Mouse (Mus musculus) small intestine, adult 2 months (tissue): ENCODE results near the gene Itih5. TPM values are rescaled to one million over a fixed set of nuclear protein-coding genes. Genes with fewer than 3 reads are reported as not detected.

Experiments
- H3K27ac ChIP-seq: fragments of 200-500 bp; 2 replicates; pipeline ENCODE4 v1.5.1; 2012; ENCODE audit warnings: low read depth, low read length, control low read depth, inconsistent platforms; ENCODE audit not compliant: insufficient read depth
- H3K27me3 ChIP-seq: fragments of 200-500 bp; 2 replicates; pipeline ENCODE4 v1.6.1; 2012; ENCODE audit warnings: mild to moderate bottlenecking, moderate library complexity, low read length, inconsistent platforms; ENCODE audit not compliant: control insufficient read depth, insufficient read depth
- H3K36me3 ChIP-seq: fragments of 200-500 bp; 2 replicates; pipeline ENCODE4 v1.6.1; 2012; ENCODE audit warnings: mild to moderate bottlenecking, low read length, control low read depth, inconsistent platforms; ENCODE audit not compliant: control insufficient read depth, insufficient read depth
- H3K4me1 ChIP-seq: fragments of 200-500 bp; 2 replicates; pipeline ENCODE4 v1.6.1; 2012; ENCODE audit warnings: low read length, inconsistent platforms, mixed read lengths; ENCODE audit not compliant: control insufficient read depth, insufficient read depth, insufficient read length
- H3K4me3 ChIP-seq: fragments of 200-500 bp; 2 replicates; pipeline ENCODE4 v1.5.1; 2012; ENCODE audit warnings: low read depth, mild to moderate bottlenecking, control low read depth, inconsistent platforms, low read length, moderate library complexity
- CTCF ChIP-seq: fragments of 200-500 bp; IDR thresholded peaks from 2 replicates; pipeline ENCODE4 v1.5.1; 2012; ENCODE audit warnings: low read depth, mild to moderate bottlenecking, control low read depth, inconsistent platforms, low read length, moderate library complexity, mixed read lengths; ENCODE audit not compliant: insufficient replicate concordance, insufficient read length; ENCODE audit errors: extremely low read depth
- POLR2A ChIP-seq: fragments of 200-500 bp; IDR thresholded peaks from 2 replicates; pipeline ENCODE4 v1.6.1; 2012; ENCODE audit warnings: low read depth, mild to moderate bottlenecking, control low read depth, inconsistent platforms, low read length, moderate library complexity
- WGBS: fragments of 180-500 bp; shearing (Covaris S2); methylation state at CpG from one replicate; pipeline ENCODE4 v1.1.7; 2018; 5-methylcytosine and 5-hydroxymethylcytosine counted together
- polyA plus RNA-seq: library from polyadenylated mRNA; depleted of rRNA; stranded (reverse); fragments of >200 nt; gene quantifications from 2 replicates; pipeline ENCODE4 v1.2.3, GENCODE M21; 2012

The Itih5 gene
- polyA plus RNA-seq, 1 experiment: 4.7 TPM

GRCm38 (mm10) chr2:10142472-10143454 lies 10.6 kb upstream of the Itih5 start:
- no peak overlapping the region for H3K4me3 ChIP-seq
- WGBS: 28% methylated on average over 8 of the region's 8 CpGs
- H3K4me1 ChIP-seq: no peaks in the 10 kb centered on the region
- no peaks in the 10 kb centered on the region for H3K27me3 ChIP-seq
- TF ChIP-seq POLR2A (no peak), CTCF (peak; percentile 65; the same call in 1 of the 2 replicates)
- H3K27ac ChIP-seq: no peak overlapping the region
- H3K36me3 ChIP-seq: no peaks in the 10 kb centered on the region

GRCm38 (mm10) chr2:10145514-10145913 lies 7.9 kb upstream of the Itih5 start:
- H3K27me3 ChIP-seq: no peaks in the 10 kb centered on the region
- H3K4me1 ChIP-seq: 0 out of 2 replicates have a peak, but pooled peaks cover 2% of the 10 kb centered on the region
- 25% methylated on average over 6 of the region's 6 CpGs for WGBS
- no peak for TF ChIP-seq CTCF
- TF ChIP-seq POLR2A: no peak
- no peak overlapping the region for H3K27ac ChIP-seq
- no peaks in the 10 kb centered on the region for H3K36me3 ChIP-seq
- H3K4me3 ChIP-seq: no peak overlapping the region

GRCm38 (mm10) chr2:10147176-10147575 lies 6.2 kb upstream of the Itih5 start:
- Histone ChIP-seq H3K4me3 (no peak overlapping the region), H3K27me3 (no peaks in the 10 kb centered on the region), H3K4me1 (0 out of 2 replicates have a peak, but pooled peaks cover 2% of the 10 kb centered on the region), H3K36me3 (no peaks in the 10 kb centered on the region), H3K27ac (no peak overlapping the region)
- WGBS: 77% methylated on average over 8 of the region's 8 CpGs
- TF ChIP-seq CTCF: no peak
- no peak for TF ChIP-seq POLR2A

GRCm38 (mm10) chr2:10152590-10152989 lies 781 bp upstream of the Itih5 start:
- no peak overlapping the region for H3K4me3 ChIP-seq
- WGBS: 51% methylated on average over 5 of the region's 5 CpGs
- no peak for TF ChIP-seq CTCF
- TF ChIP-seq POLR2A: no peak
- H3K4me1 ChIP-seq: peaks cover 25% of the 10 kb centered on the region
- H3K27ac ChIP-seq: peak overlapping the region; percentile 59; the same call in 1 of the 2 replicates
- no peaks in the 10 kb centered on the region for H3K36me3 ChIP-seq
- no peaks in the 10 kb centered on the region for H3K27me3 ChIP-seq

GRCm38 (mm10) chr2:10157184-10157583 lies 3.8 kb downstream of the Itih5 start:
- no peaks in the 10 kb centered on the region for H3K27me3 ChIP-seq
- WGBS: 87% methylated on average over 10 of the region's 10 CpGs
- H3K27ac ChIP-seq: no peak overlapping the region
- no peak for TF ChIP-seq CTCF
- TF ChIP-seq POLR2A: no peak
- no peaks in the 10 kb centered on the region for H3K36me3 ChIP-seq
- no peak overlapping the region for H3K4me3 ChIP-seq
- peaks cover 23% of the 10 kb centered on the region for H3K4me1 ChIP-seq

- peaks cover 1% of the 10 kb centered on the region; the same call in 1 of the 2 replicates for H3K36me3 ChIP-seq
- H3K4me1 ChIP-seq: peaks cover 5% of the 10 kb centered on the region; the same call in 1 of the 2 replicates
- TF ChIP-seq POLR2A (no peak), CTCF (no peak)
- H3K27ac ChIP-seq: no peak overlapping the region
- 87% methylated on average over 4 of the region's 4 CpGs for WGBS
- no peaks in the 10 kb centered on the region for H3K27me3 ChIP-seq
- no peak overlapping the region for H3K4me3 ChIP-seq
Measured at GRCm38 (mm10) chr2:10162011-10162410, 8.6 kb downstream of the Itih5 start.

GRCm38 (mm10) chr2:10166635-10167034 lies 13.3 kb downstream of the Itih5 start:
- Histone ChIP-seq H3K27ac (no peak overlapping the region), H3K36me3 (peaks cover 1% of the 10 kb centered on the region; the same call in 1 of the 2 replicates), H3K4me1 (peaks cover 9% of the 10 kb centered on the region; the same call in 1 of the 2 replicates), H3K27me3 (0 out of 2 replicates have a peak, but pooled peaks cover 3% of the 10 kb centered on the region), H3K4me3 (no peak overlapping the region)
- TF ChIP-seq CTCF (no peak), POLR2A (no peak)
- 22% methylated on average over 6 of the region's 6 CpGs for WGBS
